Mouse (Mus musculus) hindbrain, postnatal 0 days (tissue): Measurements from ENCODE around the gene Ncoa3. TPM values are rescaled to one million over a fixed set of nuclear protein-coding genes. Genes with fewer than 3 reads are reported as not detected.
"Not testable (repeated sequence)": the region's sequence is repeated elsewhere in the genome, so short reads cannot be mapped to it uniquely, and the experiment has no call there.

Experiments used
- ATAC-seq: fragments of 200-750 bp; cut with Nextera tagmentation; 2 replicates; pipeline ENCODE4 v1.8.0; 2017; ENCODE audit warnings: mild to moderate bottlenecking, moderate TSS enrichment, moderate library complexity
- DNase-seq: peaks from one replicate; pipeline ENCODE4 v3.0.0-alpha.2; 2015; ENCODE audit warnings: low spot score
- H3K27ac ChIP-seq: fragments of 300-500 bp; sonication (generic); 2 replicates; pipeline ENCODE4 v1.5.1; 2014; ENCODE audit warnings: mild to moderate bottlenecking
- H3K27me3 ChIP-seq: fragments of 300-500 bp; sonication (generic); 2 replicates; pipeline ENCODE4 v1.6.1; 2014; ENCODE audit warnings: low read length, mixed read lengths; ENCODE audit not compliant: insufficient read depth
- H3K36me3 ChIP-seq: fragments of 300-500 bp; sonication (generic); 2 replicates; pipeline ENCODE4 v1.6.1; 2014; ENCODE audit warnings: low read length, mixed read lengths; ENCODE audit not compliant: insufficient read depth
- H3K4me1 ChIP-seq: fragments of 300-500 bp; sonication (generic); 2 replicates; pipeline ENCODE4 v1.6.1; 2014; ENCODE audit warnings: antibody characterized with exemption, low read length, mixed read lengths; ENCODE audit not compliant: insufficient read depth
- H3K4me2 ChIP-seq: fragments of 300-500 bp; sonication (generic); 2 replicates; pipeline ENCODE4 v1.6.1; 2014; ENCODE audit warnings: low read depth, mild to moderate bottlenecking, low read length, moderate library complexity, mixed read lengths
- H3K4me3 ChIP-seq: fragments of 300-500 bp; sonication (generic); 2 replicates; pipeline ENCODE4 v1.5.1; 2014; ENCODE audit warnings: low read length
- H3K9ac ChIP-seq: fragments of 300-500 bp; sonication (generic); replicated peaks from 2 replicates; pipeline ENCODE4 v1.6.1; 2014; ENCODE audit warnings: mild to moderate bottlenecking, low read length, moderate library complexity, mixed read lengths
- H3K9me3 ChIP-seq: fragments of 300-500 bp; sonication (generic); 2 replicates; pipeline ENCODE4 v1.6.1; 2016; ENCODE audit warnings: low read length, mixed read lengths
- CTCF ChIP-seq: IDR thresholded peaks from 2 replicates; pipeline ENCODE4 v1.5.1; 2016; ENCODE audit warnings: antibody characterized with exemption, control low read depth, low read depth
- WGBS: fragments of 180-500 bp; shearing (Covaris S2); extraction: QIAGEN DNeasy Blood & Tissue Kit; methylation state at CpG from one replicate; pipeline ENCODE4 v1.1.7; 2014; 5-methylcytosine and 5-hydroxymethylcytosine counted together
- polyA plus RNA-seq: library from polyadenylated mRNA; unstranded; fragments of >200 nt; fragmentation: Nextera tagmentation; extraction: Ambion mirVana; gene quantifications from 2 replicates; pipeline ENCODE4 v1.2.1, GENCODE M21; 2015
- total RNA-seq: library from RNA; depleted of rRNA; stranded (reverse); fragments of >200 nt; gene quantifications from 2 replicates; pipeline ENCODE4 v1.2.3, GENCODE M21; 2014; rRNA removed

Gene Ncoa3
- total RNA-seq (28.3 and 29.2 TPM in 2 replicates), polyA plus RNA-seq (10.7 and 10.8 TPM in 2 replicates)

- H3K9ac ChIP-seq: peak within 1 kb of the TSS; percentile 89
- no peaks in the 10 kb centered on the region for H3K36me3 ChIP-seq
- 3% methylated on average over 67 of the region's 103 CpGs for WGBS
- H3K4me1 ChIP-seq: peaks cover 3% of the 10 kb centered on the region; the same call in 1 of the 2 replicates
- TF ChIP-seq CTCF: no peak
- H3K27me3 ChIP-seq: no peaks in the 10 kb centered on the region
- peak; percentile 97 for DNase-seq
- peak; percentile 93 for ATAC-seq
- peak within 1 kb of the TSS; percentile 89 for H3K4me2 ChIP-seq
- H3K4me3 ChIP-seq: peak within 1 kb of the TSS; percentile 96
- H3K27ac ChIP-seq: peak within 1 kb of the TSS; percentile 85
- H3K9me3 ChIP-seq: no peaks in the 10 kb centered on the region
These were observed at the start of gene Ncoa3 for GRCm38 (mm10) chr2:165992270-165993172. Ncoa3 (plus strand) TSS chr2:165992636.

GRCm38 (mm10) chr2:165943113-165943512 lies 49.3 kb upstream of the Ncoa3 start:
- ATAC-seq: no peak
- Histone ChIP-seq H3K4me2 (no peak overlapping the region), H3K9ac (no peak overlapping the region), H3K27me3 (no peaks in the 10 kb centered on the region), H3K27ac (no peak overlapping the region), H3K4me1 (no peaks in the 10 kb centered on the region), H3K9me3 (no peaks in the 10 kb centered on the region), H3K36me3 (no peaks in the 10 kb centered on the region), H3K4me3 (no peak overlapping the region)
- TF ChIP-seq CTCF: no peak
- DNase-seq: no peak
- 93% methylated on average over 2 of the region's 2 CpGs for WGBS

DNA sequence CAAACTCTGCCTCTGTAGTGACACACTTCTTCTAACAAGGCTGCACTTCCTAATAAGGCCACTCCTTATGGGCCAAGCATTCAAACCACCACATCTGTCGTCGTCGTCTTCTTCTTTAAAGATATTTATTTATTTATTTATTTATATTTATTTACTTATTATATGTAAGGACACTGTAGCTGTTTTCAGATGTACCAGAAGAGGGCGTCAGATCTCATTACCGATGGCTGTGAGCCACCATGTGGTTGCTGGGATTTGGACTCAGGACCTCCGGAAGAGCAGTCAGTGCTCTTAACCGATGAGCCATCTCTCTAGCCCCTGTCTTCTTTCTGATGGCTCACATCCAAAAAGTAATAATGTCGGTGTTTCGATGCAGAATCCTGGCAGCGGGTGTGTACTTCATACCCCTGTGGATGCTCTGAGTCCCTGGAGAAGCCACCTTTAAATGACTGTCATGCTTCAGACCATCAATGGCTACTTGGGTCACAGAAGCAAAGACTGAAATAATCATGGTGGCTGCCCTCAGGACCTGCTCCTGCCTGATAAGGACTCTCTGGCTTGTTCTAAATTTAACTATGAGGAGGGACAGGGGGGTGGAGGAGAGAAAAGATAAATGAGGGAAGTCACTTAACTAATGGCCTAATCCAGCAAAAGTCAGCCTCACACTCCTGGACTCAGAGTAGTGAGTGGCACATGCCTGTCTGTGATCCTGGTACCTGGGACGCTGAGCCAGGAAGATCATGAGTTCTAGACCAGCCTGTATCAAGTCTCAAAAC lies 47.7 kb upstream of the Ncoa3 start:
- 75% methylated on average over 11 of the region's 11 CpGs for WGBS
- H3K4me1 ChIP-seq: no peaks in the 10 kb centered on the region
- H3K9me3 ChIP-seq: no peaks in the 10 kb centered on the region
- TF ChIP-seq CTCF: no peak; the same call in 1 of the 2 replicates
- H3K27me3 ChIP-seq: no peaks in the 10 kb centered on the region
- no peak overlapping the region for H3K4me3 ChIP-seq
- DNase-seq: no peak
- H3K9ac ChIP-seq: no peak overlapping the region
- H3K36me3 ChIP-seq: no peaks in the 10 kb centered on the region
- H3K4me2 ChIP-seq: no peak overlapping the region
- H3K27ac ChIP-seq: no peak overlapping the region
- ATAC-seq: no peak

DNA sequence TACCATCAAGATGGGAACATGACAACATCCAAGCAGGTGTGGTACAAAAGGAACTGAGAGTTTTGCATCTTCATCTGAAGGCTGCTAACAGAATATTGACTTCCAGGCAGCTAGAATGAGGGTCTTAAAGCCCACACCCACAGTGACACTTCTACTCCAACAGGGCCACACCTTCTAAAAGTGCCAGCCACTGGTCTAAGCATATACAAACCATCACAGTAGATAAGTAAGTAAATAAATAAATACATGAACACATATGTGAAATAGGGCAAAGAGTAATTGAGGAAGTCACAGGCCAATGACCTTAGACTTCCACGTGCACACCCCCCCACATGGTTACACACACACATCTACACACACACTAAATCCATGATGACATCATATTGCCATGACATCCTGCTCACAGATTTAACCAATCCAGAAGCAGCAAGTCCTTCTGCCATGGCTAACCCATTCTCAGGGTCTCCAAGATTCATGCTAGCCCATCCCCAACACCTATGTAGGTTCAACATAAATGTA lies 46.3 kb upstream of the Ncoa3 start:
- no peaks in the 10 kb centered on the region for H3K27me3 ChIP-seq
- no peak overlapping the region for H3K9ac ChIP-seq
- ATAC-seq (no peak), DNase-seq (no peak)
- no peak overlapping the region for H3K27ac ChIP-seq
- TF ChIP-seq CTCF: no peak
- no peaks in the 10 kb centered on the region for H3K9me3 ChIP-seq
- no peak overlapping the region for H3K4me3 ChIP-seq
- H3K4me1 ChIP-seq: no peaks in the 10 kb centered on the region
- WGBS: 100% methylated on average over 1 of the region's 1 CpGs
- H3K4me2 ChIP-seq: no peak overlapping the region
- H3K36me3 ChIP-seq: no peaks in the 10 kb centered on the region

GRCm38 (mm10) chr2:165948007-165948406 lies 44.4 kb upstream of the Ncoa3 start:
- no peaks in the 10 kb centered on the region for H3K9me3 ChIP-seq
- no peaks in the 10 kb centered on the region for H3K36me3 ChIP-seq
- WGBS: 61% methylated on average over 1 of the region's 1 CpGs
- no peak for ATAC-seq
- no peaks in the 10 kb centered on the region for H3K27me3 ChIP-seq
- no peak for DNase-seq
- H3K4me2 ChIP-seq: no peak overlapping the region
- no peak overlapping the region for H3K9ac ChIP-seq
- H3K4me3 ChIP-seq: no peak overlapping the region
- no peak overlapping the region for H3K27ac ChIP-seq
- no peaks in the 10 kb centered on the region for H3K4me1 ChIP-seq
- TF ChIP-seq CTCF: no peak

DNA sequence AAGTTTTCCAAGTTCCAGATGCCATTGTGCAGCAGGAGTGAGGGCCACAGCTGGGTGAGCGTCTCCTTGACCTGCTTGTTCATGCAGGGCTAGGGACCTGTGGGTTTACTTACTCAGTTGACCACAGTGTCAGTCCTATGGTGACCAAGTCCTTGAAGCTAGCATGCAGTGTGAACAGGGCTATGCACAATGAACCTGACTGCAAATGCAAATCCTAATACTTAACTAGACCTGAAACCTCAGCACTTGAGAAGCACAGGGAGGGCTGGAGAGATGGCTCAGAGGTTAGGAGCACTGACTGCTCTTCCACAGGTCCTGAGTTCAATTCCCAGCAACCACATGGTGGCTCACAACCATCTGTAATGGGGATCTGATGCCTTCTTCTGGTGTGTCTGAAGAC lies 43.7 kb upstream of the Ncoa3 start:
- not testable (repeated sequence) for H3K36me3 ChIP-seq, DNase-seq, H3K4me1 ChIP-seq, H3K27me3 ChIP-seq, H3K9ac ChIP-seq, H3K9me3 ChIP-seq, H3K27ac ChIP-seq, H3K4me2 ChIP-seq, ATAC-seq, H3K4me3 ChIP-seq
- 65% methylated on average over 1 of the region's 1 CpGs for WGBS
